Mouse (Mus musculus) MEL (cell line): ENCODE data around the gene Kdm5b. TPM values are rescaled to one million over a fixed set of nuclear protein-coding genes. Genes with fewer than 3 reads are reported as not detected.

Experiments used
- DNase-seq: peaks from one replicate; pipeline ENCODE4 v3.0.0; 2011; ENCODE audit warnings: low read depth, low spot score
- H3K27ac ChIP-seq: 2 replicates; pipeline ENCODE4 v1.5.1; 2012; ENCODE audit warnings: low read depth, mild to moderate bottlenecking, control low read depth, low read length, moderate library complexity; ENCODE audit not compliant: control insufficient read depth
- H3K27me3 ChIP-seq, 2 experiments: fragments of 150-350 bp in 1 of 2; sonication (generic) in 1 of 2; 2 replicates each; pipeline ENCODE4 v1.6.1; 2012; ENCODE audit warnings: low read length in 2 of 2, mild to moderate bottlenecking in 2 of 2, improper control_type of control experiment in 1 of 2, moderate library complexity in 1 of 2; ENCODE audit not compliant: insufficient read depth in 2 of 2, control insufficient read depth in 1 of 2
- H3K36me3 ChIP-seq, 2 experiments: 2 replicates each; pipeline ENCODE4 v1.6.1; 2012 to 2014; ENCODE audit warnings: low read length in 2 of 2, improper control_type of control experiment in 1 of 2, inconsistent platforms in 1 of 2, mild to moderate bottlenecking in 1 of 2; ENCODE audit not compliant: insufficient read depth in 2 of 2, control insufficient read depth in 1 of 2
- H3K4me1 ChIP-seq, 2 experiments: fragments of 150-350 bp in 1 of 2; sonication (generic) in 1 of 2; 2 replicates each; pipeline ENCODE4 v1.6.1; 2012; ENCODE audit warnings: low read length in 2 of 2, improper control_type of control experiment in 1 of 2, mild to moderate bottlenecking in 1 of 2; ENCODE audit not compliant: insufficient read depth in 2 of 2, control insufficient read depth in 1 of 2
- H3K4me3 ChIP-seq, 2 experiments: fragments of 150-350 bp in 1 of 2; sonication (generic) in 1 of 2; 2 replicates each; pipeline ENCODE4 v1.5.1; 2012; ENCODE audit warnings: low read depth in 2 of 2, low read length in 2 of 2, mild to moderate bottlenecking in 2 of 2, moderate library complexity in 2 of 2, control low read depth in 1 of 2, improper control_type of control experiment in 1 of 2; ENCODE audit not compliant: control insufficient read depth in 1 of 2, insufficient read depth in 1 of 2
- H3K79me2 ChIP-seq: 2 replicates; pipeline ENCODE4 v1.6.1; 2012; ENCODE audit warnings: mild to moderate bottlenecking, low read length, moderate library complexity; ENCODE audit not compliant: control insufficient read depth, poor library complexity, insufficient read depth
- H3K9ac ChIP-seq: 2 replicates; pipeline ENCODE4 v1.6.1; 2012; ENCODE audit warnings: low read depth, mild to moderate bottlenecking, control low read depth, low read length, moderate library complexity; ENCODE audit not compliant: control insufficient read depth, poor library complexity, severe bottlenecking
- H3K9me3 ChIP-seq: fragments of 150-350 bp; sonication (generic); replicated peaks from 2 replicates; pipeline ENCODE4 v1.6.1; 2012; ENCODE audit warnings: mild to moderate bottlenecking, low read length, improper control_type of control experiment, moderate library complexity; ENCODE audit not compliant: insufficient read depth
- BHLHE40 ChIP-seq: IDR thresholded peaks from 2 replicates; pipeline ENCODE4 v1.6.1; 2012; ENCODE audit warnings: low read depth, mild to moderate bottlenecking, inconsistent platforms, low read length, improper control_type of control experiment, borderline replicate concordance
- EP300 ChIP-seq, 2 experiments: IDR thresholded peaks; 2 replicates each; pipeline ENCODE4 v1.6.1; 2011; ENCODE audit warnings: improper control_type of control experiment in 2 of 2, low read length in 2 of 2, low read depth in 1 of 2, mild to moderate bottlenecking in 1 of 2
- GABPA ChIP-seq: IDR thresholded peaks from 2 replicates; pipeline ENCODE4 v1.6.1; 2012; ENCODE audit warnings: low read depth, mild to moderate bottlenecking, inconsistent platforms, low read length, improper control_type of control experiment, moderate library complexity
- HCFC1 ChIP-seq: IDR thresholded peaks from 2 replicates; pipeline ENCODE4 v1.6.1; 2012; ENCODE audit warnings: low read depth, mild to moderate bottlenecking, inconsistent platforms, low read length, improper control_type of control experiment, moderate library complexity
- MAX ChIP-seq: IDR thresholded peaks from 2 replicates; pipeline ENCODE4 v1.6.1; 2011; ENCODE audit warnings: low read length, improper control_type of control experiment
- MEF2A ChIP-seq: IDR thresholded peaks from 2 replicates; pipeline ENCODE4 v1.6.1; 2014; ENCODE audit warnings: low read depth, mild to moderate bottlenecking, inconsistent platforms, low read length, improper control_type of control experiment; ENCODE audit not compliant: poor library complexity, insufficient replicate concordance, severe bottlenecking; ENCODE audit errors: extremely low read depth
- MYB ChIP-seq: IDR thresholded peaks from 2 replicates; pipeline ENCODE4 v1.6.1; 2011; ENCODE audit warnings: mild to moderate bottlenecking, low read depth, low read length, improper control_type of control experiment
- MYC ChIP-seq: IDR thresholded peaks from 2 replicates; pipeline ENCODE4 v1.6.1; 2011; ENCODE audit warnings: low read depth, mild to moderate bottlenecking, low read length, improper control_type of control experiment, moderate library complexity
- NELFE ChIP-seq: IDR thresholded peaks from 2 replicates; pipeline ENCODE4 v1.6.1; 2011; ENCODE audit warnings: low read depth, low read length, improper control_type of control experiment
- NRF1 ChIP-seq: IDR thresholded peaks from 2 replicates; pipeline ENCODE4 v1.6.1; 2014; ENCODE audit warnings: low read depth, mild to moderate bottlenecking, inconsistent platforms, low read length, improper control_type of control experiment, moderate library complexity; ENCODE audit not compliant: poor library complexity, insufficient read depth, severe bottlenecking
- POLR2AphosphoS2 ChIP-seq: IDR thresholded peaks from 2 replicates; pipeline ENCODE4 v1.6.1; 2011; ENCODE audit warnings: low read length, improper control_type of control experiment
- RAD21 ChIP-seq: IDR thresholded peaks from 2 replicates; pipeline ENCODE4 v1.6.1; 2011; ENCODE audit warnings: mild to moderate bottlenecking, low read depth, low read length, improper control_type of control experiment
- TAL1 ChIP-seq: IDR thresholded peaks from 2 replicates; pipeline ENCODE4 v1.6.1; 2012; ENCODE audit warnings: mild to moderate bottlenecking, inconsistent platforms, low read length, moderate library complexity, mixed read lengths
- TBP ChIP-seq: IDR thresholded peaks from 2 replicates; pipeline ENCODE4 v1.8.0; 2011; ENCODE audit warnings: low read depth, low read length, improper control_type of control experiment
- TCF12 ChIP-seq: IDR thresholded peaks from 2 replicates; pipeline ENCODE4 v1.6.1; 2014; ENCODE audit warnings: low read depth, mild to moderate bottlenecking, inconsistent platforms, low read length, improper control_type of control experiment, moderate library complexity
- USF1 ChIP-seq: IDR thresholded peaks from 2 replicates; pipeline ENCODE4 v1.6.1; 2014; ENCODE audit warnings: low read depth, mild to moderate bottlenecking, inconsistent platforms, low read length, improper control_type of control experiment, moderate library complexity
- ZKSCAN1 ChIP-seq: IDR thresholded peaks from 2 replicates; pipeline ENCODE4 v1.6.1; 2012; ENCODE audit warnings: low read depth, mild to moderate bottlenecking, inconsistent platforms, low read length, improper control_type of control experiment, moderate library complexity
- ZMIZ1 ChIP-seq: IDR thresholded peaks from 2 replicates; pipeline ENCODE4 v1.6.1; 2012; ENCODE audit warnings: low read depth, mild to moderate bottlenecking, inconsistent platforms, low read length, improper control_type of control experiment, moderate library complexity
- ZNF384 ChIP-seq: IDR thresholded peaks from 2 replicates; pipeline ENCODE4 v1.6.1; 2012; ENCODE audit warnings: low read depth, mild to moderate bottlenecking, inconsistent platforms, low read length, improper control_type of control experiment
- polyA plus RNA-seq, 2 experiments: library from polyadenylated mRNA; stranded (reverse) in 1 of 2; unstranded in 1 of 2; fragments of >175 nt in 1 of 2; fragments of >200 nt in 1 of 2; gene quantifications; 2 replicates each; pipeline versions ENCODE4 v1.2.1 to v1.2.4; 2012; ENCODE audit warnings: low replicate concordance in 2 of 2, low read depth in 1 of 2; ENCODE audit not compliant: insufficient read length in 2 of 2, insufficient read depth in 1 of 2, missing spikeins in 1 of 2
- total RNA-seq: library from RNA; depleted of rRNA; stranded (reverse); fragments of 300-350 nt; gene quantifications from 2 replicates; pipeline ENCODE4 v1.2.3, GENCODE M21; 2012

Gene Kdm5b
- total and polyA plus RNA-seq, 3 experiments: 25.5 to 48.6 (median 31.8) TPM

DNA sequence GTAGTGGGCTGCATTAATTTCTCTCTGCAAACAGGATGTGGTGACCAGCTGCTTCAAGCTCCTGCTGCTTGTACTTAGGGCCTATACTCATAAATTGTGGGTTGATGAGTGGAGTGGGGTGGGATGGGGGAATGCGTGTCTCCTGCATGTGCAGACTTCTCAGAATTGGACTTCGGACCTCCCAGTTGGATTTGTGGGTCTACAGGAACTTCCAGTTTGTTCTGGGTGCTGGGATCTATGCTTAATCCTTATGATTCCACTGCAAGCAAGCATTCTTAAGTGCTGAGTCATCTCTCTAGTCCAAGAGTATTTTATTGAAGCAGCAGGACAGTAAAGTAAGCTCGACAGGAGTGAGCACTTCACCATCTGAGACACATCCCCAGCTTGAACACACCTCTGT is 23.6 kb downstream of the Kdm5b start:
- Histone ChIP-seq H3K4me1 (peaks cover 0 to 12% of the 10 kb centered on the region in 2 experiments; a peak in 2 of 4 replicates), H3K4me3 (no peak overlapping the region), H3K79me2 (peaks cover 9% of the 10 kb centered on the region), H3K36me3 (peaks cover 3 to 19% of the 10 kb centered on the region in 2 experiments; a peak in 3 of 4 replicates), H3K27ac (no peak overlapping the region), H3K9ac (no peak overlapping the region), H3K27me3 (no peaks in the 10 kb centered on the region), H3K9me3 (no peaks in the 10 kb centered on the region)
- no peak for TF ChIP-seq TAL1
- no peak for TF ChIP-seq MYC
- no peak for TF ChIP-seq POLR2AphosphoS2
- no peak for TF ChIP-seq MEF2A
- no peak for TF ChIP-seq ZMIZ1
- TF ChIP-seq NELFE: no peak
- no peak for TF ChIP-seq TBP
- no peak for DNase-seq

DNA sequence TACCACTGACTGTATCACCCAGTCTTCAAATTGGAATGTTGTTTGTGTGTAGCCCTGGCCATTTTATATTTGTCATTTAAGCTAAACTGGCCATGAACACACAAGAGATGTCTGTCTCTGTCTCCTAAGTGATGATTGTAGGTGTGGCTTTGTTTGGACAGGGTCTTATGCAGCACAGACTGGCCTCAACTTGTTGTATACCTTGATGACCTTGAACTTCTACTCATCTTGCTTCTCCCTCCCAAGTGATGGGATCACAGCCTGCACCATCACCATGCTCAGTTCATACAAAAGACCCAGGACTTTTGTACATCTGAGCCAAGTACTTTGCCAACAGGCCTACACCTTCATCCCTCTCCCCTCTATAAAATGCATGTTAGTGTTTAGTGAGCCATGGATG is 29.7 kb downstream of the Kdm5b start:
- Histone ChIP-seq H3K36me3 (peaks cover 0 to 42% of the 10 kb centered on the region in 2 experiments; a peak in 3 of 4 replicates), H3K4me3 (no peak overlapping the region), H3K4me1 (no peaks in the 10 kb centered on the region; a peak in 1 of 4 replicates), H3K9ac (no peak overlapping the region), H3K79me2 (no peaks in the 10 kb centered on the region; the same call in 1 of the 2 replicates), H3K27ac (no peak overlapping the region), H3K9me3 (no peaks in the 10 kb centered on the region), H3K27me3 (no peaks in the 10 kb centered on the region)
- no peak for TF ChIP-seq BHLHE40
- TF ChIP-seq MAX: no peak
- TF ChIP-seq MYC: no peak
- no peak for TF ChIP-seq HCFC1
- no peak for TF ChIP-seq MYB
- no peak for TF ChIP-seq GABPA
- TF ChIP-seq EP300 (IDR thresholded peaks at IDR 0.05; ENCODE audit: low read depth in 1 of 2, low read length in 2 of 2): no peak
- no peak for TF ChIP-seq NRF1
- no peak for TF ChIP-seq TCF12
- no peak for TF ChIP-seq NELFE
- no peak for TF ChIP-seq TAL1
- TF ChIP-seq ZKSCAN1: no peak
- no peak for TF ChIP-seq USF1
- TF ChIP-seq RAD21: no peak
- no peak for TF ChIP-seq ZNF384
- DNase-seq: no peak
